Mouse (Mus musculus) 3134 (cell line): ENCODE data around the gene Atf1.

Experiments used
- DNase-seq: peaks from one replicate; pipeline ENCODE4 v3.0.0-alpha.2; 2011; ENCODE audit warnings: low spot score; ENCODE audit not compliant: insufficient read length; ENCODE audit errors: extremely low read depth

Atf1 gene

GRCm38 (mm10) chr15:100213339-100213738 lies 14.3 kb upstream of the Atf1 start:
- DNase-seq = no peak

GRCm38 (mm10) chr15:100215092-100215491 lies 12.5 kb upstream of the Atf1 start:
- DNase-seq = no peak

- no peak for DNase-seq
These were observed 11.4 kb upstream of the Atf1 start for GRCm38 (mm10) chr15:100216173-100216572.

- DNase-seq = no peak
These were observed 9.6 kb upstream of the Atf1 start for GRCm38 (mm10) chr15:100218018-100218417.

- no peak for DNase-seq
These were observed 8.2 kb upstream of the Atf1 start for GRCm38 (mm10) chr15:100219396-100219795.

- no peak for DNase-seq
These were observed 6.7 kb upstream of the Atf1 start for GRCm38 (mm10) chr15:100220916-100221315.

- no peak for DNase-seq
These were observed 2.2 kb upstream of the Atf1 start for GRCm38 (mm10) chr15:100225381-100225780.

GRCm38 (mm10) chr15:100225891-100226290 lies 1.7 kb upstream of the Atf1 start:
- DNase-seq = no peak

GRCm38 (mm10) chr15:100227031-100227662 lies 472 bp upstream of the Atf1 start:
- no peak for DNase-seq

- peak; percentile 32 for DNase-seq
These were observed 1.1 kb downstream of the Atf1 start for GRCm38 (mm10) chr15:100228535-100229336.

- no peak for DNase-seq
These were observed 3.0 kb downstream of the Atf1 start for GRCm38 (mm10) chr15:100230655-100231054.

- no peak for DNase-seq
These were observed 4.3 kb downstream of the Atf1 start for GRCm38 (mm10) chr15:100231616-100232525.

- no peak for DNase-seq
These were observed 7.8 kb downstream of the Atf1 start for GRCm38 (mm10) chr15:100235208-100235965.

GRCm38 (mm10) chr15:100236952-100237351 lies 9.3 kb downstream of the Atf1 start:
- DNase-seq = no peak

GRCm38 (mm10) chr15:100241780-100242179 lies 14.2 kb downstream of the Atf1 start:
- DNase-seq = no peak

- DNase-seq = peak; percentile 26
These were observed 18.3 kb downstream of the Atf1 start for GRCm38 (mm10) chr15:100245951-100246350.

GRCm38 (mm10) chr15:100247296-100247695 lies 19.7 kb downstream of the Atf1 start:
- DNase-seq = no peak

GRCm38 (mm10) chr15:100248665-100249433 lies 21.2 kb downstream of the Atf1 start:
- DNase-seq = no peak

- peak; percentile 51 for DNase-seq
These were observed 23.6 kb downstream of the Atf1 start for GRCm38 (mm10) chr15:100251153-100251780.
